Mouse (Mus musculus) spleen, postnatal 0 days (tissue): ENCODE results near the gene Sctr. TPM values are rescaled to one million over a fixed set of nuclear protein-coding genes. Genes with fewer than 3 reads are reported as not detected.

ENCODE experiments used
- polyA plus RNA-seq: library from polyadenylated mRNA; unstranded; fragments of >200 nt; fragmentation: Nextera tagmentation; extraction: Ambion mirVana; gene quantifications from 2 replicates; pipeline ENCODE4 v1.2.1, GENCODE M21; 2015

The Sctr gene
- 0.06 TPM in 1 of 2 replicates, not detected in the other for polyA plus RNA-seq

DNA sequence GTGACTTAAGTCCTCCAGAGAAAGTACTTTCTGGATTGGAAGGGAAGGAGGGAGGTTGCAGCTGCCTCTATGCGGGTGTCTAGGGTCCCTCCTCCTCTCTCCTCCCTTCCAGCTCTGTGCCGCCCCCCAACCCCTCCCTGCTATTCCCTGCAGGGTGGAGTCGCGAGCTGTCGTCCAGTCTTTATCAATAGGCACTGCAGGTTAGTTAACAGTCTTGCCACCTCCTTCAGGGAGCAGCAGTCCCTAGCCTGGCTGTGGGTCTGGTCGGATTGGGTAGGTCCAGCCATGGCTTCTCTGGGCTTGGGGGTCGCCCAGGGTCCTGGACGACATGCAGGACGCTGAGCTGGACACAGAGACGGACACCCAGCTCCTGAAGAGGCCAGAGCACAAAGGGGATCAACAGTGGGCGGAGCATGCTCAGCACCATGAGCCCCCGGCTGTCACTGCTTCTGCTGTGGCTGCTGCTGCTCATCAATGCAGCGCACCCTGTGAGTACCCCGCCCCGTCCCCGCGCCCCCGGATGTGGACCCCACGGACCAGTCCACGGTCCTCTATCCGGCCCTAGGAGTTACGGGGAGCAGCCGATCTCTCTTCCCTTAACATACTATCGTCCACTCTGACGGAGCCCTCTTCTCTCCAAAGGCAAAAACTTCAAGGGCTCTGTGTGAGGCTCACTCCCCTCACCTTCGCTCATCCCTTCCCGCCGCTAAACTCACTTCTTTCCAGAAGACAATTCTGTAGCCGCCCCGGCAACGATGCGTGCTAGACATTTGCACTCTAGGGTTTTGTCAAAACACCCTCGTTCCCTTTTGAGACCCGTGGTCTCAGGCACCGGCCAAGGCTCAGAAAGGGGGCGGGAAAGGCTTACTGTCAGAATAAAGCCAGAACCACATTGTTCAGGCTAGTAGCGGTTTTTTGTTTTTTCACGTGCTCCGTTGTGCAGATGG is at the start of gene Sctr:
Sctr (plus strand) TSS at position 51 of the 947 bp plus-strand sequence.

DNA sequence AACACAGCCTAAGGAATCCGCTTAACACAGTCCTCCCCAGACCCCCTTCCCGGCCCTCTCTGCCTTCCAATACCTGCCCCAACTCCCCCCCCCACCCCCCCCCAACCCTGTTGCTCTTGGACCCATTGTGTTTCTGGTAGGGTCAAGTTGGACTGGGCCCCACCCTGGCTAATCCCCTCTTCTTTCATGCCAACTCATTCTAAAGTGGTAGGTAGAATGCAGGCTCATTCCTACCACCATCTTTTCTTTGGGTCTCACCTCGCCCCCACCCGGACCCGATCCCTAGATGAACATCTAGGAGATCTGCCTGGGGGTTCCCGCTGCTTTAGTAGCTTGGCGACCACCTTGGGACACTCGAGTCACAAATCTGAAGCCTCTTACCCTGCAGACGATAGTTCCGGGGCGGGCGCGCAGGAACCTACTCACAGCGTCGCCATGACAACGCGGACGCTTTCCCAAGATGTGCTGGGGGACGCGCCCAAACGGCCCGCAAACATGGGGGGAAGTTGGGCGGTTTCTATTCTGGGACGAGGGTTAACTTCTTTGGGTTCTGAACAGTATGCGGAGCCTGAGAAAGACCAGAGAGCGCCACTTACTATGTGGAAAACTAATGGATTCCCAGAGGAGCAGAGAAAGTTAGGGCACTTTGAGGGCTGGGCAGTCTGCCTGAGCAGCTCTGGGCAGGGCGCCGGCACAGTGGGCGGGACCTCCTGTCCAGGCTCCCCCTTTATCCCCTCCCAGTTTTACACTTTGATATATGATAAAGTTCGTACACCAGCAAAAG is 9.7 kb upstream of the Sctr start, which contains the start of gene Cfap221:
Cfap221 (minus strand) TSS at position 437 of the 784 bp plus-strand sequence.

GRCm38 (mm10) chr1:120073519-120074306 is 67.0 kb downstream of the Sctr start, which contains the start of gene Tmem37:
Gene Tmem37 (minus strand): TSS chr1:120074074.

Other genes with a start within 250 kb of the Sctr start
- gene Ptpn4, start 169.3 kb upstream of the Sctr start, polyA plus RNA-seq: 1.9 TPM in 2 replicates
- 4.2 and 4.3 TPM in 2 replicates for gene Tmem177, start 93.7 kb upstream of the Sctr start, polyA plus RNA-seq
- not detected in 2 replicates for gene Cfap221, start 9.7 kb upstream of the Sctr start, polyA plus RNA-seq
- gene Tmem37, start 67.2 kb downstream of the Sctr start, polyA plus RNA-seq: 7.3 and 11.8 TPM in 2 replicates
- 238 and 248 TPM in 2 replicates for gene Dbi, start 114.2 kb downstream of the Sctr start, polyA plus RNA-seq
- 12.7 and 13.0 TPM in 2 replicates for gene 3110009E18Rik, start 114.3 kb downstream of the Sctr start, polyA plus RNA-seq